Mouse (Mus musculus) forebrain, embryonic 16.5 days (tissue): ENCODE measurements at regions not wholly inside any gene's neighbourhood (a gene's known extent, or its start where the extent isn't known, plus 50 kb on each side); places are given as distances from the start of the nearest gene placed in this dataset.

Source experiments
- ATAC-seq: fragments of 200-750 bp; cut with Nextera tagmentation; 2 replicates; pipeline ENCODE4 v1.8.0; 2017; ENCODE audit warnings: mild to moderate bottlenecking, moderate library complexity
- H3K27ac ChIP-seq: fragments of 300-500 bp; sonication (generic); 2 replicates; pipeline ENCODE4 v1.5.1; 2014; ENCODE audit warnings: low read length, control low read depth
- H3K27me3 ChIP-seq: fragments of 300-500 bp; sonication (generic); replicated peaks from 2 replicates; pipeline ENCODE4 v1.6.1; 2014; ENCODE audit warnings: low read length; ENCODE audit not compliant: control insufficient read depth, insufficient read depth
- H3K36me3 ChIP-seq: fragments of 300-500 bp; sonication (generic); 2 replicates; pipeline ENCODE4 v1.6.1; 2014; ENCODE audit not compliant: control insufficient read depth, insufficient read depth
- H3K4me1 ChIP-seq: fragments of 300-500 bp; sonication (generic); replicated peaks from 2 replicates; pipeline ENCODE4 v1.6.1; 2014; ENCODE audit warnings: low read length; ENCODE audit not compliant: control insufficient read depth, insufficient read depth
- H3K4me2 ChIP-seq: fragments of 300-500 bp; sonication (generic); 2 replicates; pipeline ENCODE4 v1.6.1; 2014; ENCODE audit warnings: mild to moderate bottlenecking, low read length, control low read depth
- H3K4me3 ChIP-seq: fragments of 300-500 bp; sonication (generic); replicated peaks from 2 replicates; pipeline ENCODE4 v1.5.1; 2014; ENCODE audit warnings: mild to moderate bottlenecking, low read length, control low read depth
- H3K9ac ChIP-seq: fragments of 300-500 bp; sonication (generic); replicated peaks from 2 replicates; pipeline ENCODE4 v1.6.1; 2014; ENCODE audit warnings: low read depth, low read length, control low read depth
- H3K9me3 ChIP-seq: fragments of 300-500 bp; sonication (generic); 2 replicates; pipeline ENCODE4 v1.6.1; 2016; ENCODE audit warnings: low read length; ENCODE audit not compliant: control insufficient read depth
- WGBS: fragments of 180-500 bp; shearing (Covaris S2); extraction: QIAGEN DNeasy Blood & Tissue Kit; methylation state at CpG from one replicate; pipeline ENCODE4 v1.1.7; 2014; 5-methylcytosine and 5-hydroxymethylcytosine counted together

GRCm38 (mm10) chr5:117040878-117041277 is 75.0 kb downstream of the Suds3 start:
- H3K4me1 ChIP-seq = peaks cover 3% of the 10 kb centered on the region
- H3K4me3 ChIP-seq = no peak overlapping the region
- 83% methylated on average over 9 of the region's 9 CpGs for WGBS
- no peaks in the 10 kb centered on the region for H3K27me3 ChIP-seq
- H3K9me3 ChIP-seq = no peaks in the 10 kb centered on the region
- H3K4me2 ChIP-seq = no peak overlapping the region
- ATAC-seq = no peak
- no peak overlapping the region for H3K27ac ChIP-seq
- no peaks in the 10 kb centered on the region for H3K36me3 ChIP-seq
- no peak overlapping the region for H3K9ac ChIP-seq

GRCm38 (mm10) chr5:117037261-117037660 is 78.7 kb downstream of the Suds3 start:
- Histone ChIP-seq H3K4me1 (peaks cover 4% of the 10 kb centered on the region), H3K4me2 (no peak overlapping the region), H3K9me3 (peaks cover 4% of the 10 kb centered on the region; the same call in 1 of the 2 replicates), H3K9ac (no peak overlapping the region), H3K27ac (no peak overlapping the region; the same call in 1 of the 2 replicates), H3K27me3 (no peaks in the 10 kb centered on the region), H3K4me3 (no peak overlapping the region), H3K36me3 (no peaks in the 10 kb centered on the region)
- ATAC-seq = no peak
- 22% methylated on average over 3 of the region's 3 CpGs for WGBS

- Histone ChIP-seq H3K36me3 (no peaks in the 10 kb centered on the region), H3K4me1 (peaks cover 10% of the 10 kb centered on the region), H3K9me3 (peaks cover 4% of the 10 kb centered on the region; the same call in 1 of the 2 replicates), H3K27me3 (no peaks in the 10 kb centered on the region), H3K9ac (no peak overlapping the region), H3K4me2 (no peak overlapping the region), H3K4me3 (no peak overlapping the region), H3K27ac (peak overlapping the region; percentile 70)
- ATAC-seq = peak; percentile 93
- WGBS = 32% methylated on average over 10 of the region's 10 CpGs
These were observed 83.8 kb downstream of the Suds3 start for GRCm38 (mm10) chr5:117032130-117032529.

- no peak overlapping the region for H3K4me3 ChIP-seq
- 50% methylated on average over 13 of the region's 13 CpGs for WGBS
These were observed 90.1 kb downstream of the Suds3 start for GRCm38 (mm10) chr5:117025689-117026383.

GRCm38 (mm10) chr5:117018419-117019150 is 97.3 kb downstream of the Suds3 start:
- H3K27ac ChIP-seq = no peak overlapping the region
- H3K4me2 ChIP-seq = no peak overlapping the region
- H3K4me3 ChIP-seq = no peak overlapping the region
- WGBS = 78% methylated on average over 6 of the region's 6 CpGs
- no peaks in the 10 kb centered on the region for H3K27me3 ChIP-seq
- no peak for ATAC-seq
- H3K36me3 ChIP-seq = no peaks in the 10 kb centered on the region
- 0 out of 2 replicates have a peak, but pooled peaks cover 2% of the 10 kb centered on the region for H3K9me3 ChIP-seq
- no peak overlapping the region for H3K9ac ChIP-seq
- H3K4me1 ChIP-seq = no peaks in the 10 kb centered on the region

More at GRCm38 (mm10) chr5:117025689-117026383, 90.1 kb downstream of the Suds3 start:
- H3K27me3 ChIP-seq = no peaks in the 10 kb centered on the region
- H3K4me2 ChIP-seq = peak overlapping the region; percentile 17; the same call in 1 of the 2 replicates
- no peaks in the 10 kb centered on the region for H3K36me3 ChIP-seq
- ATAC-seq = peak; percentile 47; the same call in 1 of the 2 replicates
- H3K27ac ChIP-seq = 0 out of 2 replicates have a peak overlapping the region, but pooled peaks have one; percentile 14
- no peaks in the 10 kb centered on the region for H3K9me3 ChIP-seq
- H3K9ac ChIP-seq = no peak overlapping the region
- H3K4me1 ChIP-seq = peaks cover 10% of the 10 kb centered on the region

- H3K27me3 ChIP-seq = no peaks in the 10 kb centered on the region
- no peak overlapping the region for H3K4me2 ChIP-seq
- 0 out of 2 replicates have a peak, but pooled peaks cover 2% of the 10 kb centered on the region for H3K9me3 ChIP-seq
- 85% methylated on average over 7 of the region's 7 CpGs for WGBS
- no peaks in the 10 kb centered on the region for H3K36me3 ChIP-seq
- no peak overlapping the region for H3K27ac ChIP-seq
- H3K9ac ChIP-seq = no peak overlapping the region
- no peak overlapping the region for H3K4me3 ChIP-seq
- no peaks in the 10 kb centered on the region for H3K4me1 ChIP-seq
- no peak for ATAC-seq
These were observed 104.8 kb downstream of the Suds3 start for GRCm38 (mm10) chr5:117011128-117011527.

GRCm38 (mm10) chr5:117000770-117001201 is 115.1 kb downstream of the Suds3 start:
- Histone ChIP-seq H3K4me2 (peak overlapping the region; percentile 41), H3K4me3 (no peak overlapping the region), H3K27ac (peak overlapping the region; percentile 34; the same call in 1 of the 2 replicates), H3K4me1 (peaks cover 9% of the 10 kb centered on the region), H3K36me3 (no peaks in the 10 kb centered on the region), H3K9me3 (no peaks in the 10 kb centered on the region), H3K9ac (no peak overlapping the region), H3K27me3 (no peaks in the 10 kb centered on the region)
- ATAC-seq = peak; percentile 67
- 11% methylated on average over 20 of the region's 20 CpGs for WGBS

- 74% methylated on average over 5 of the region's 5 CpGs for WGBS
- no peaks in the 10 kb centered on the region for H3K4me1 ChIP-seq
- no peak overlapping the region for H3K9ac ChIP-seq
- H3K36me3 ChIP-seq = no peaks in the 10 kb centered on the region
- peaks cover 2% of the 10 kb centered on the region; the same call in 1 of the 2 replicates for H3K9me3 ChIP-seq
- no peak overlapping the region for H3K27ac ChIP-seq
- H3K4me3 ChIP-seq = no peak overlapping the region
- H3K4me2 ChIP-seq = no peak overlapping the region
- no peak for ATAC-seq
- H3K27me3 ChIP-seq = no peaks in the 10 kb centered on the region
These were observed 121.4 kb downstream of the Suds3 start for GRCm38 (mm10) chr5:116994508-116994907.

- no peak overlapping the region for H3K27ac ChIP-seq
- WGBS = 96% methylated on average over 1 of the region's 1 CpGs
- no peak overlapping the region for H3K4me2 ChIP-seq
These were observed 122.2 kb downstream of the Suds3 start for GRCm38 (mm10) chr5:116993674-116994073.

More at GRCm38 (mm10) chr5:116993674-116994073, 122.2 kb downstream of the Suds3 start:
- Histone ChIP-seq H3K4me1 (no peaks in the 10 kb centered on the region), H3K4me3 (no peak overlapping the region), H3K36me3 (no peaks in the 10 kb centered on the region), H3K27me3 (no peaks in the 10 kb centered on the region), H3K9ac (no peak overlapping the region), H3K9me3 (peaks cover 2% of the 10 kb centered on the region; the same call in 1 of the 2 replicates)
- no peak for ATAC-seq
